Mouse (Mus musculus): ENCODE measurements around the gene Sema5a. TPM values are rescaled to one million over a fixed set of nuclear protein-coding genes. Genes with fewer than 3 reads are reported as not detected.

The Sema5a gene
- polyA plus RNA-seq, 1 experiment from 2014 or later = 9.2 TPM

- WGBS = 85% methylated on average over 6 of the region's 6 CpGs
- Histone ChIP-seq H3K4me1 (ENCODE audit: insufficient read depth, low read depth, low read length) (no peaks in the 10 kb centered on the region), H3K4me3 (ENCODE audit: low read depth, low read length) (no peak overlapping the region), H3K27me3 (replicated peaks; ENCODE audit: insufficient read depth, low read length) (no peaks in the 10 kb centered on the region), H3K27ac (ENCODE audit: low read length) (no peak overlapping the region), H3K36me3 (ENCODE audit: insufficient read depth, low read length) (0 out of 2 replicates have a peak, but pooled peaks cover 4% of the 10 kb centered on the region), H3K9me3 (ENCODE audit: low read length) (no peaks in the 10 kb centered on the region), H3K4me2 (replicated peaks; ENCODE audit: low read depth, low read length) (no peak overlapping the region), H3K9ac (replicated peaks; ENCODE audit: low read depth) (no peak overlapping the region)
- no peak for DNase-seq (ENCODE audit: low spot score)
- TF ChIP-seq EP300 (IDR thresholded peaks at IDR 0.05) (no peak), CTCF (IDR thresholded peaks at IDR 0.05) (no peak)
- no peak for ATAC-seq
These were observed 369.1 kb downstream of the Sema5a start for GRCm38 (mm10) chr15:32613718-32614117.

DNA sequence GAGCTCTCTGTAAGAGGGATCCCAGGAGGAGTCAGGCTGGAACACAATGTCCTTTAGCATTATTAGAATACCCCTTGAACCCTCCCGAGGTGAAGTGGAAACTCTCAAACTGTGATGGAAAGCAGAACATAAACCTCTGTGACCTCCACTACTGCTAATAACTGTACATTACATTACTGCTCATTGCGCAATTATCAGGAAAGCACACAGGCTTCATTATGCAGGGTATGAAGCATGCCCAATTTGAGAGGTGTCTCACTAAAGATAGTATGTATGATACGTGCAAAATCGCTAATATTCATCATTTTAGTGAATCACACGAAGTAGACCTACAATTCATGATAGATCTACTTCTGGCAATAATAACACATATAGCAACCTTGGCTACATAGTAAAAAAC, 371.2 kb downstream of the Sema5a start:
- no peak overlapping the region for H3K4me3 ChIP-seq (ENCODE audit: low read depth, low read length)
- 79% methylated on average over 5 of the region's 5 CpGs for WGBS
- TF ChIP-seq CTCF (IDR thresholded peaks at IDR 0.05) = no peak
- TF ChIP-seq EP300 (IDR thresholded peaks at IDR 0.05) = no peak
- DNase-seq (ENCODE audit: low spot score) = no peak
- no peaks in the 10 kb centered on the region for H3K27me3 ChIP-seq (replicated peaks; ENCODE audit: insufficient read depth, low read length)
- no peak for ATAC-seq
- H3K4me1 ChIP-seq (ENCODE audit: insufficient read depth, low read depth, low read length) = no peaks in the 10 kb centered on the region
- no peaks in the 10 kb centered on the region for H3K36me3 ChIP-seq (ENCODE audit: insufficient read depth, low read length)
- H3K27ac ChIP-seq (ENCODE audit: low read length) = no peak overlapping the region
- no peaks in the 10 kb centered on the region for H3K9me3 ChIP-seq (ENCODE audit: low read length)
- no peak overlapping the region for H3K9ac ChIP-seq (replicated peaks; ENCODE audit: low read depth)
- H3K4me2 ChIP-seq (replicated peaks; ENCODE audit: low read depth, low read length) = no peak overlapping the region

- 93% methylated on average over 2 of the region's 2 CpGs for WGBS
- TF ChIP-seq EP300 (IDR thresholded peaks at IDR 0.05) (no peak), CTCF (IDR thresholded peaks at IDR 0.05) (no peak)
- H3K4me3 ChIP-seq (ENCODE audit: low read depth, low read length) = no peak overlapping the region
- no peak overlapping the region for H3K9ac ChIP-seq (replicated peaks; ENCODE audit: low read depth)
- DNase-seq (ENCODE audit: low spot score) (no peak), ATAC-seq (no peak)
- H3K4me2 ChIP-seq (replicated peaks; ENCODE audit: low read depth, low read length) = no peak overlapping the region
- no peak overlapping the region for H3K27ac ChIP-seq (ENCODE audit: low read length)
- H3K9me3 ChIP-seq (ENCODE audit: low read length) = no peaks in the 10 kb centered on the region
- H3K27me3 ChIP-seq (replicated peaks; ENCODE audit: insufficient read depth, low read length) = no peaks in the 10 kb centered on the region
- no peaks in the 10 kb centered on the region for H3K36me3 ChIP-seq (ENCODE audit: insufficient read depth, low read length)
- H3K4me1 ChIP-seq (ENCODE audit: insufficient read depth, low read depth, low read length) = no peaks in the 10 kb centered on the region
These were observed 374.6 kb downstream of the Sema5a start for GRCm38 (mm10) chr15:32619199-32619598.

DNA sequence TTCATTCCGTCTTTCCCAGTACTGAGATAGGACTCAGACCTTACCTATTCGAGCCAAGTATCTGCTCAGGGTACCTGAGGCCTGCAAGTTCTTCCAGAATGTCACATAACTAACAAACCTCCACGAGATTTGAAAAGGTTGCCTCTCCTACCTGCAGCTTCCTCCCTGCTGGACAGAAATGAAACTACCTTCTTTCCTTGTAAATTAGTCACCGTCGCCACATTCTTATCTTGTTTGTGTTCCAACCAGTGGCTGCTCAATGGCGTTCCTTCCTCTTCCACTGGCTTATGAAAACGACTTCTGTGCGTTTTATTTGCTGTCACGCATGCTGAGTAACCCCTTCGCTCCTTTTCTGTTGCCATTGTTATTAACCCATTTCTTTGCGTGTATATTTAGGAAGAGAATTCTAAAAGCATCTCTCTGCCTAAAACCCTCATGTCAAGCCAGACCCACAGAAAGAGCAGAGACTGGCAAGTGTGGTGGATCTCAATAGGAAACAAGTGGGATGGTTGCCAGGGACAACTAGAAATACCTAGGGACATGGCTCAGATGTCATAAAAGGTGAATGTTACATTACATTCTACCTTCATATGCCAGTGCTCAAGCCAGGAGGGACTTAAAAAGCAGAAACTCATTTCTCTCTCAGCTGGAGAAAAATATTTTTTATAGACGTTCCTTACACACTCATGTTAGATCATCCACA, 378.6 kb downstream of the Sema5a start:
- H3K4me1 ChIP-seq (ENCODE audit: insufficient read depth, low read depth, low read length) = no peaks in the 10 kb centered on the region
- no peaks in the 10 kb centered on the region for H3K27me3 ChIP-seq (replicated peaks; ENCODE audit: insufficient read depth, low read length)
- ATAC-seq = peak; percentile 74
- TF ChIP-seq EP300 (IDR thresholded peaks at IDR 0.05) (no peak), CTCF (IDR thresholded peaks at IDR 0.05) (peak; percentile 42)
- no peak overlapping the region for H3K4me3 ChIP-seq (ENCODE audit: low read depth, low read length)
- H3K27ac ChIP-seq (ENCODE audit: low read length) = 0 out of 2 replicates have a peak overlapping the region, but pooled peaks have one; percentile 6
- H3K9me3 ChIP-seq (ENCODE audit: low read length) = no peaks in the 10 kb centered on the region
- H3K36me3 ChIP-seq (ENCODE audit: insufficient read depth, low read length) = no peaks in the 10 kb centered on the region
- WGBS = 48% methylated on average over 12 of the region's 12 CpGs
- H3K9ac ChIP-seq (replicated peaks; ENCODE audit: low read depth) = no peak overlapping the region
- H3K4me2 ChIP-seq (replicated peaks; ENCODE audit: low read depth, low read length) = peak overlapping the region; percentile 12; the same call in 1 of the 2 replicates
- peak; percentile 64 for DNase-seq (ENCODE audit: low spot score)

GRCm38 (mm10) chr15:32624106-32624505, 379.5 kb downstream of the Sema5a start:
- TF ChIP-seq EP300 (IDR thresholded peaks at IDR 0.05) (no peak), CTCF (IDR thresholded peaks at IDR 0.05) (no peak)
- Histone ChIP-seq H3K9me3 (ENCODE audit: low read length) (no peaks in the 10 kb centered on the region), H3K4me2 (replicated peaks; ENCODE audit: low read depth, low read length) (no peak overlapping the region), H3K4me3 (ENCODE audit: low read depth, low read length) (no peak overlapping the region), H3K4me1 (ENCODE audit: insufficient read depth, low read depth, low read length) (no peaks in the 10 kb centered on the region), H3K27ac (ENCODE audit: low read length) (no peak overlapping the region), H3K27me3 (replicated peaks; ENCODE audit: insufficient read depth, low read length) (no peaks in the 10 kb centered on the region), H3K36me3 (ENCODE audit: insufficient read depth, low read length) (no peaks in the 10 kb centered on the region), H3K9ac (replicated peaks; ENCODE audit: low read depth) (no peak overlapping the region)
- WGBS = 63% methylated on average over 4 of the region's 4 CpGs
- DNase-seq (ENCODE audit: low spot score) (peak; percentile 9), ATAC-seq (no peak; the same call in 1 of the 2 replicates)

- no peak overlapping the region for H3K27ac ChIP-seq (ENCODE audit: low read length)
- ATAC-seq (no peak), DNase-seq (ENCODE audit: low spot score) (no peak)
- H3K4me3 ChIP-seq (ENCODE audit: low read depth, low read length) = no peak overlapping the region
- no peaks in the 10 kb centered on the region for H3K9me3 ChIP-seq (ENCODE audit: low read length)
- H3K36me3 ChIP-seq (ENCODE audit: insufficient read depth, low read length) = no peaks in the 10 kb centered on the region
- no peak for TF ChIP-seq CTCF (IDR thresholded peaks at IDR 0.05)
- TF ChIP-seq EP300 (IDR thresholded peaks at IDR 0.05) = no peak
- H3K4me1 ChIP-seq (ENCODE audit: insufficient read depth, low read depth, low read length) = no peaks in the 10 kb centered on the region
- H3K27me3 ChIP-seq (replicated peaks; ENCODE audit: insufficient read depth, low read length) = no peaks in the 10 kb centered on the region
- H3K4me2 ChIP-seq (replicated peaks; ENCODE audit: low read depth, low read length) = no peak overlapping the region
- 75% methylated on average over 2 of the region's 2 CpGs for WGBS
- no peak overlapping the region for H3K9ac ChIP-seq (replicated peaks; ENCODE audit: low read depth)
These were observed 381.4 kb downstream of the Sema5a start for GRCm38 (mm10) chr15:32626031-32626430.
